Mouse (Mus musculus) layer of hippocampus, adult 2 months (tissue): ENCODE measurements at regions not wholly inside any gene's neighbourhood (a gene's known extent, or its start where the extent isn't known, plus 50 kb on each side); places are given as distances from the start of the nearest gene placed in this dataset.

Experiments used
- DNase-seq, 2 experiments: peaks; one replicate each; pipeline ENCODE4 v3.0.0; 2022; ENCODE audit warnings: low spot score in 2 of 2
- H3K27ac ChIP-seq: fragments of 200-600 bp; 2 replicates; pipeline ENCODE4 v1.8.1; 2022
- H3K4me3 ChIP-seq: fragments of 200-600 bp; 2 replicates; pipeline ENCODE4 v1.8.1; 2022; ENCODE audit warnings: mild to moderate bottlenecking
- CTCF ChIP-seq: fragments of 200-600 bp; conservative IDR thresholded peaks from 2 replicates; pipeline ENCODE4 v1.8.1; 2022; ENCODE audit warnings: antibody characterized with exemption, mild to moderate bottlenecking, moderate library complexity

GRCm38 (mm10) chr3:18705756-18706155, 757.5 kb downstream of the Cypt12 start:
- Histone ChIP-seq H3K4me3 (no peak overlapping the region), H3K27ac (peak overlapping the region; percentile 18; the same call in 1 of the 2 replicates)
- TF ChIP-seq CTCF = no peak
- no peak for DNase-seq

- no peak for TF ChIP-seq CTCF
- Histone ChIP-seq H3K4me3 (no peak overlapping the region), H3K27ac (peak overlapping the region; percentile 18; the same call in 1 of the 2 replicates)
- DNase-seq = no peak
Observed at GRCm38 (mm10) chr3:18706356-18706755, 758.1 kb downstream of the Cypt12 start.

- no peak overlapping the region for H3K27ac ChIP-seq
- DNase-seq = no peak
- TF ChIP-seq CTCF = no peak
- no peak overlapping the region for H3K4me3 ChIP-seq
Observed at GRCm38 (mm10) chr3:18707730-18708129, 759.5 kb downstream of the Cypt12 start.

GRCm38 (mm10) chr3:18711661-18712060, 763.5 kb downstream of the Cypt12 start:
- no peak for TF ChIP-seq CTCF
- no peak overlapping the region for H3K27ac ChIP-seq
- DNase-seq = no peak
- no peak overlapping the region for H3K4me3 ChIP-seq

- no peak for TF ChIP-seq CTCF
- DNase-seq = peak; percentile 19 to 38
- H3K27ac ChIP-seq = peak overlapping the region; percentile 36; the same call in 1 of the 2 replicates
- H3K4me3 ChIP-seq = no peak overlapping the region
Observed at GRCm38 (mm10) chr3:18713986-18714385, 765.8 kb downstream of the Cypt12 start.

GRCm38 (mm10) chr3:18714968-18715630, 766.9 kb downstream of the Cypt12 start:
- no peak for DNase-seq
- no peak for TF ChIP-seq CTCF
- H3K27ac ChIP-seq = peak overlapping the region; percentile 28
- no peak overlapping the region for H3K4me3 ChIP-seq

GRCm38 (mm10) chr3:18715776-18716175, 767.6 kb downstream of the Cypt12 start:
- peak; percentile 56 to 61 for DNase-seq
- no peak overlapping the region; the same call in 1 of the 2 replicates for H3K4me3 ChIP-seq
- peak overlapping the region; percentile 28 for H3K27ac ChIP-seq
- no peak for TF ChIP-seq CTCF

- TF ChIP-seq CTCF = no peak
- H3K27ac ChIP-seq = no peak overlapping the region
- DNase-seq = no peak
- H3K4me3 ChIP-seq = no peak overlapping the region
Observed at GRCm38 (mm10) chr3:18725507-18725906, 777.3 kb downstream of the Cypt12 start.

- no peak for DNase-seq
- Histone ChIP-seq H3K4me3 (no peak overlapping the region), H3K27ac (no peak overlapping the region)
- no peak for TF ChIP-seq CTCF
Observed at GRCm38 (mm10) chr3:18731251-18731650, 783.0 kb downstream of the Cypt12 start.

GRCm38 (mm10) chr3:18731674-18732073, 783.5 kb downstream of the Cypt12 start:
- Histone ChIP-seq H3K4me3 (no peak overlapping the region), H3K27ac (no peak overlapping the region)
- no peak for TF ChIP-seq CTCF
- DNase-seq = no peak

GRCm38 (mm10) chr3:18733540-18733939, 785.3 kb downstream of the Cypt12 start:
- H3K27ac ChIP-seq = no peak overlapping the region
- H3K4me3 ChIP-seq = no peak overlapping the region
- DNase-seq = no peak
- TF ChIP-seq CTCF = no peak

GRCm38 (mm10) chr3:18738946-18739345, 790.7 kb downstream of the Cypt12 start:
- H3K4me3 ChIP-seq = no peak overlapping the region
- DNase-seq = no peak
- no peak overlapping the region for H3K27ac ChIP-seq
- TF ChIP-seq CTCF = no peak

GRCm38 (mm10) chr3:18740344-18740743, 792.1 kb downstream of the Cypt12 start:
- no peak overlapping the region for H3K4me3 ChIP-seq
- no peak for DNase-seq
- TF ChIP-seq CTCF = no peak

GRCm38 (mm10) chr3:18743474-18743873, 795.3 kb downstream of the Cypt12 start:
- TF ChIP-seq CTCF = no peak
- DNase-seq = peak in 1 of 2 experiments; percentile 16
- Histone ChIP-seq H3K4me3 (no peak overlapping the region), H3K27ac (no peak overlapping the region)

More at GRCm38 (mm10) chr3:18740344-18740743, 792.1 kb downstream of the Cypt12 start:
- H3K27ac ChIP-seq = no peak overlapping the region
